Mouse (Mus musculus) CH12.LX (cell line): Measurements from ENCODE around the gene Ebf1. TPM values are rescaled to one million over a fixed set of nuclear protein-coding genes. Genes with fewer than 3 reads are reported as not detected.

Source experiments
- DNase-seq: peaks from one replicate; pipeline ENCODE4 v3.0.0-alpha.2; 2013; ENCODE audit errors: extremely low read depth
- H3K27ac ChIP-seq: 2 replicates; pipeline ENCODE4 v1.5.1; 2012; ENCODE audit warnings: low read depth, mild to moderate bottlenecking, control low read depth, moderate library complexity; ENCODE audit not compliant: insufficient read depth
- H3K27me3 ChIP-seq: replicated peaks from 2 replicates; pipeline ENCODE3; 2012; ENCODE audit warnings: inconsistent platforms
- H3K36me3 ChIP-seq, 2 experiments: replicated peaks in 1 of 2; 2 replicates each; pipeline versions ENCODE3 to v1.6.1; 2012; ENCODE audit warnings: inconsistent platforms in 1 of 2, low read length in 1 of 2, mild to moderate bottlenecking in 1 of 2, mixed read lengths in 1 of 2, moderate library complexity in 1 of 2; ENCODE audit not compliant: control insufficient read depth in 1 of 2, insufficient read depth in 1 of 2
- H3K4me1 ChIP-seq, 2 experiments: 2 replicates each; pipeline ENCODE4 v1.6.1; 2012; ENCODE audit warnings: inconsistent platforms in 1 of 2, moderate library complexity in 1 of 2; ENCODE audit not compliant: insufficient read depth in 2 of 2, control insufficient read depth in 1 of 2
- H3K4me2 ChIP-seq: 2 replicates; pipeline ENCODE4 v1.6.1; 2012; ENCODE audit warnings: low read depth, mild to moderate bottlenecking, control low read depth; ENCODE audit not compliant: poor library complexity, insufficient read depth, severe bottlenecking
- H3K4me3 ChIP-seq, 3 experiments: fragments of 150-350 bp in 1 of 3; sonication (generic) in 1 of 3; replicated peaks in 1 of 3; 2 replicates each; pipeline versions ENCODE3 to v1.5.1; 2011 to 2012; ENCODE audit warnings: low read depth in 2 of 3, low read length in 2 of 3, mild to moderate bottlenecking in 2 of 3, moderate library complexity in 2 of 3, control low read depth in 1 of 3, improper control_type of control experiment in 1 of 3, inconsistent platforms in 1 of 3, mixed read lengths in 1 of 3; ENCODE audit not compliant: poor library complexity in 1 of 3
- H3K79me2 ChIP-seq: replicated peaks from 2 replicates; pipeline ENCODE4 v1.6.1; 2012; ENCODE audit warnings: mild to moderate bottlenecking, moderate library complexity; ENCODE audit not compliant: control insufficient read depth, poor library complexity, insufficient read depth, severe bottlenecking; ENCODE audit errors: extremely low read depth
- H3K9ac ChIP-seq: 2 replicates; pipeline ENCODE4 v1.6.1; 2012; ENCODE audit warnings: low read depth, mild to moderate bottlenecking, control low read depth, moderate library complexity; ENCODE audit not compliant: insufficient read depth
- H3K9me3 ChIP-seq: replicated peaks from 2 replicates; pipeline ENCODE3; 2012; ENCODE audit warnings: low read length, inconsistent platforms, mixed read lengths
- CHD1 ChIP-seq: IDR thresholded peaks from 2 replicates; pipeline ENCODE4 v1.6.1; 2012; ENCODE audit warnings: low read depth, low read length, improper control_type of control experiment, inconsistent platforms
- ELF1 ChIP-seq: IDR thresholded peaks from 2 replicates; pipeline ENCODE4 v1.6.1; 2014; ENCODE audit warnings: low read depth, mild to moderate bottlenecking, inconsistent platforms, low read length, improper control_type of control experiment
- GABPA ChIP-seq: IDR thresholded peaks from 2 replicates; pipeline ENCODE4 v1.6.1; 2012; ENCODE audit warnings: low read depth, low read length, improper control_type of control experiment, inconsistent platforms; ENCODE audit not compliant: insufficient replicate concordance
- IRF4 ChIP-seq: IDR thresholded peaks from 2 replicates; pipeline ENCODE4 v1.6.1; 2014; ENCODE audit warnings: low read depth, mild to moderate bottlenecking, inconsistent platforms, low read length, improper control_type of control experiment
- JUN ChIP-seq: IDR thresholded peaks from 2 replicates; pipeline ENCODE4 v1.6.1; 2011; ENCODE audit warnings: low read depth, mild to moderate bottlenecking, low read length, improper control_type of control experiment, moderate library complexity; ENCODE audit not compliant: insufficient read depth
- KAT2A ChIP-seq: IDR thresholded peaks from 2 replicates; pipeline ENCODE4 v1.6.1; 2012; ENCODE audit warnings: low read length, improper control_type of control experiment, inconsistent platforms; ENCODE audit not compliant: insufficient replicate concordance
- MAX ChIP-seq: IDR thresholded peaks from 2 replicates; pipeline ENCODE4 v1.6.1; 2011; ENCODE audit warnings: low read length, improper control_type of control experiment
- NRF1 ChIP-seq: IDR thresholded peaks from 2 replicates; pipeline ENCODE4 v1.6.1; 2014; ENCODE audit warnings: low read depth, mild to moderate bottlenecking, inconsistent platforms, low read length, improper control_type of control experiment, moderate library complexity
- POLR2AphosphoS2 ChIP-seq: IDR thresholded peaks from 2 replicates; pipeline ENCODE4 v1.6.1; 2011; ENCODE audit warnings: low read depth, low read length, improper control_type of control experiment
- RAD21 ChIP-seq: IDR thresholded peaks from 2 replicates; pipeline ENCODE4 v1.6.1; 2011; ENCODE audit warnings: low read depth, mild to moderate bottlenecking, low read length, improper control_type of control experiment, moderate library complexity
- TCF12 ChIP-seq: IDR thresholded peaks from 2 replicates; pipeline ENCODE4 v1.6.1; 2014; ENCODE audit warnings: low read depth, mild to moderate bottlenecking, inconsistent platforms, low read length, improper control_type of control experiment
- ZC3H11A ChIP-seq: IDR thresholded peaks from 2 replicates; pipeline ENCODE4 v1.6.1; 2012; ENCODE audit warnings: low read depth, mild to moderate bottlenecking, inconsistent platforms, low read length, improper control_type of control experiment
- dilution Hi-C: fragments of 300-500 bp; cut with MboI; formaldehyde crosslinking; loops from 2 replicates; pipeline ENCODE4 v1.14.3; 2020; ENCODE audit warnings: low sequenced_read_pairs; ENCODE audit not compliant: extremely low pct_unique_long_range_greater_than_20kb, extremely low pct_ligation_motif_present
- in situ Hi-C: fragments of 300-500 bp; cut with MboI; formaldehyde crosslinking; loops from 3 replicates; pipeline ENCODE4 v1.14.3; 2019; ENCODE audit warnings: low sequenced_read_pairs, low pct_ligation_motif_present, low pct_unique_long_range_greater_than_20kb, mixed read lengths
- polyA plus RNA-seq: library from polyadenylated mRNA; unstranded; fragments of >175 nt; gene quantifications from 2 replicates; pipeline ENCODE4 v1.2.1, GENCODE M21; 2012; ENCODE audit warnings: low read depth; ENCODE audit not compliant: insufficient read length
- total RNA-seq, 2 experiments: library from RNA; depleted of rRNA; stranded (reverse); fragments of 300-350 nt in 1 of 2; fragments of >200 nt in 1 of 2; gene quantifications; 2 replicates each; pipeline ENCODE4 v1.2.3; 2012 to 2014

The Ebf1 gene
- total and polyA plus RNA-seq, 3 experiments = 37.8 to 60.7 (median 42.8) TPM

- Histone ChIP-seq H3K4me1 (peaks cover 0 to 25% of the 10 kb centered on the region in 2 experiments; a peak in 2 of 4 replicates), H3K9ac (no peak overlapping the region), H3K27ac (no peak overlapping the region), H3K27me3 (no peaks in the 10 kb centered on the region), H3K4me3 (no peak overlapping the region), H3K9me3 (no peaks in the 10 kb centered on the region), H3K36me3 (peaks cover 11 to 65% of the 10 kb centered on the region in 2 experiments), H3K4me2 (no peak overlapping the region), H3K79me2 (peaks cover 8% of the 10 kb centered on the region; the same call in 1 of the 2 replicates)
- dilution Hi-C loops = no loop called here
- in situ Hi-C loops = no loop called here
- no peak for DNase-seq
- TF ChIP-seq MAX (no peak), RAD21 (no peak), IRF4 (no peak), KAT2A (no peak), TCF12 (no peak), CHD1 (no peak), ELF1 (no peak), NRF1 (no peak)
Measured at GRCm38 (mm10) chr11:44837592-44837991, 220.5 kb downstream of the Ebf1 start.

- Histone ChIP-seq H3K9me3 (no peaks in the 10 kb centered on the region), H3K4me2 (no peak overlapping the region), H3K27ac (no peak overlapping the region), H3K4me3 (no peak overlapping the region), H3K27me3 (no peaks in the 10 kb centered on the region), H3K79me2 (peaks cover 9% of the 10 kb centered on the region), H3K36me3 (peaks cover 11 to 70% of the 10 kb centered on the region in 2 experiments), H3K9ac (no peak overlapping the region), H3K4me1 (peaks cover 0 to 16% of the 10 kb centered on the region in 2 experiments; a peak in 1 of 4 replicates)
- no peak for TF ChIP-seq GABPA
- no peak for TF ChIP-seq POLR2AphosphoS2
- no peak for TF ChIP-seq RAD21
- TF ChIP-seq ZC3H11A = no peak
- no peak for TF ChIP-seq JUN
- no peak for DNase-seq
- dilution Hi-C loops = no loop called here
- in situ Hi-C loops = no loop called here
Measured at GRCm38 (mm10) chr11:44841127-44842056, 224.3 kb downstream of the Ebf1 start.
